Mouse (Mus musculus): ENCODE measurements at regions not wholly inside any gene's neighbourhood (a gene's known extent, or its start where the extent isn't known, plus 50 kb on each side); places are given as distances from the start of the nearest gene placed in this dataset.

DNA sequence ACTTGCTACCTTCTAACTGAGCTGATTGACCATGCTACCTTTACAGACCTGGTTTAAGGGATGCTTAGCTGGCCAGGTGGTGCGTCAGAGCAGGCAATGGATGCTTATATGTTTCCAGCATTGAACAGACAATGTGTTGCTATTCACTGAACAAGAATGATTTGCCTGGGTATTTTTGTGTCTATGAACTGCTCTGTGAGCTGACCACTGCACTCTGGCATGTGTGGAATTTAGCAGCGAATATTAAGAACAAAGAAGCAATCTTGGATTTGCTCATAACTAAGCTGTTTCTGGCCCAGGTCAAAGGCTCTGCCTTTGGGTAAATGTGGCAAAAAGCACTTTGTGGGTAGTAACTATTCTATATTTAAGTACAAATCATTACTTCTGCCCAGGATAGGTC, 58.3 kb upstream of the Ccdc39 start:
- DNase-seq: no peak

DNA sequence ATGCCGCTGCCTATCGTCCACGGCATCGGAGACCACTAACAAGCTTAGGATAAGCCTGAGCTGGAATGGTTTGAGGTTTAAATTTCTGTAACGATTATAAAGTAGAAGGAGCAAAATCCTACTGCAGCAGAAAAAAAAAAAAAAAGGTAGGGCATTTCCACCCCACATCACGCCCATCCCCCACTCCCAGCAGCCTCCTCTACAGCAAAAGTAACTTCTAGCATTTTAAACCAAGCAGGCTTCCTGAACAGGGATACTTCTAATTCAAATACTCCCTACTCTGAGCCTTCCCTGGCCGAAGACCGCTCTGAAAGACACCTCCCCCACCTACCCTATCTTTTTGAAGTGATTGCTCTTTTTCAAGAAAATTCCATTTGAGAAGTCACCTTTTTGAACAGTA, 59.2 kb upstream of the Ccdc39 start:
- no peak for DNase-seq

GRCm38 (mm10) chr3:33903816-33904215, 59.7 kb upstream of the Ccdc39 start:
- DNase-seq: no peak

DNA sequence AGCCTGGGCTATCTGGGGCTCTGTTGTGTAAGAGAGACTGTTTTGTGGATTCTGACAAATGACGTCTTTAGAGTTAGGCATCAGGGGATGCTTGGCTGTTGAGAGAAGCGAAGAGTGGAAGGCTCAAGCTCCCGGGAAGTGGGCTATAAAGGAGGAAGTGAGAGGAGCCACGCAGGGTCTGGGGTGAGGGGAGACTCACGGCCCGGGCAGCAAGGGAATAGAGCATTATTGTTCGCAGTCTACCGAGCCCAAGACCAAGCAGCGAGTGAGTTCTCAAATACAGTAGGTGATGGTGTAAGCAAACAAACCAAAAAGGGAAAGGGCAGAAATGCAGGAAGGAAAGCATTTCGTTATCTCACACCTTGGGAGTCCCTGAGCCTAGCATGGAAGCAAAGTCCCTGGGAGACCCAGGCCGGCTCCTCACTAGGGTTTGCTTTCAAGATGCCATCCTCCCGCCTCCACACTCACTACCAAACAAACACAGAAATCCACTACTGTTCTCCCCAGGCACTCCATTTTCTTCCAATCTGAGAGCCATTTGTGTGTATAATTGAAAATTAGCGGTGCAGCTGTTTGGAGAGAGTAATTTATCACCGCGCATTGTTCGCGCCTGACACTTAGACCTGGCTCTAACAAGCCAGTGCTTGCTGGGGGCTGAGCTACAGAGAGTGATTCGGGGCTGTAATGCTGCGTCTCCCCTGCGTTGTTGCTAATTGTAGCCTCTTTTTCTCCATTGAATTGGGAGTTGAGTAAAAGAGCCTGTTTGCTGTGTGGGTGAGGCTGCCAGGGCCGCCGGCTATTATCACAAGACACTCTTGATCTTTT, 61.0 kb upstream of the Ccdc39 start:
- no peak for DNase-seq

- DNase-seq: no peak
These were observed 61.5 kb upstream of the Ccdc39 start for GRCm38 (mm10) chr3:33905679-33906007.

DNA sequence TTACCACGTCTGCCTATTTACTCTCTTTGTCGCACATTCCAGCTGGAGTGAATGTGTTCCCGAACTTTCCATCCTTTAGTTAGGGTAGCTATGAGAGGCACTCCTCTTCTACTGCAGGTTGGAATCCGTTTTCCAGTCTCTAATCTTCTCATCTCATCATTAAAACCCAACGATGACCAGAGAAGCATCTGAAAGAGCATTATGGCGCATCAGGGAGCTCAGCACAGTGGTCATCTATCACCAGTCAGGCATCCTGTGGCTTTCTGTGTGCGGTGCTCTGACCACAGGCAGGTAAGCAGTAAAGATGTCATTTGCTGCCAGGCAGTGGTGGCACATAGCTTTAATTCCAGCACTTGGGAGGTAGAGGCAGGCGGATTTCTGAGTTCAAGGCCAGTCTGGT, 63.0 kb upstream of the Ccdc39 start:
- no peak for DNase-seq

GRCm38 (mm10) chr3:33911559-33911958, 67.4 kb upstream of the Ccdc39 start:
- no peak for DNase-seq

- peak; percentile 18 for DNase-seq
These were observed 69.4 kb upstream of the Ccdc39 start for GRCm38 (mm10) chr3:33913470-33913869.

DNA sequence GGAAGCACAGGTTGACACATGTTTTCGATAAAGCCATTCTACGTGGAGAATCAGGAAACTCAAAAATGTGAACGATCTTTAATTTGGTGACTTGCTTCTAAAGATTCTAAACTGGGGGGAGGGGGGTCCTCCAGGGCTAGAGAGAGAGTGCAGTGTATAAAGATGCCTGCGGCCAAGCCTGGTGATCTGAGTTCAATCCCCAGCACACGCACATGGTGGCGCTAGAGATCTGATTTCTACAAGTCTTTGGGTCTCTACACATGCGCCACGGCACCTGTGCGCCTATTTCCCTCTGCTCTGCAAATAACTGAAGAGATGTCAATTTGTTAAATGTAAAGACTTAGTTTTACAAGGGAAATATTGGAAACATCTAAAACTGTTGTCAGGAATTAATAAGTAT, 70.3 kb upstream of the Ccdc39 start:
- no peak for DNase-seq

GRCm38 (mm10) chr3:33915777-33916176, 71.7 kb upstream of the Ccdc39 start:
- no peak for DNase-seq

GRCm38 (mm10) chr3:33916318-33916717, 72.2 kb upstream of the Ccdc39 start:
- DNase-seq: no peak

GRCm38 (mm10) chr3:33916818-33917217, 72.7 kb upstream of the Ccdc39 start:
- DNase-seq: no peak

- peak; percentile 69 for DNase-seq
These were observed 74.7 kb upstream of the Ccdc39 start for GRCm38 (mm10) chr3:33918785-33919184.

DNA sequence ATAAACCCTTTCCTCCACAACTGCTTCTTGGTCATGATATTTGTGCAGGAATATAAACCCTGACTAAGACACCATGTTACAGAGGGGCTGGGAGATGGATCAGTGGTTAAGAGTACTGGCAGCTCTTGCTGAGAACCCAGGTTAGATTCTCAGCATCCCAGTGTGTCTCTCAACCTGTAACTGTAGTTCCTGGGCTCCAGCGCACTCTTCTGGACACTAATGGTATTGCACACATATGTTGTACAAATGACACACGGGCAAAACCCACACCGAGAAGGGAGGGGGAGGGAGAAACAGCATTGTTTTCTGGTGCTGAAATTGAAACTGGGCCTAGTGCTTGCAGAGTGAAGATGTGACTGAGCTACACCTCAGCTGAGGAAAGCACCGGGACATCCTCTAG, 81.0 kb upstream of the Ccdc39 start:
- DNase-seq: no peak

- no peak for DNase-seq
These were observed 64.7 kb upstream of the Fxr1 start for GRCm38 (mm10) chr3:33955064-33955463.

DNA sequence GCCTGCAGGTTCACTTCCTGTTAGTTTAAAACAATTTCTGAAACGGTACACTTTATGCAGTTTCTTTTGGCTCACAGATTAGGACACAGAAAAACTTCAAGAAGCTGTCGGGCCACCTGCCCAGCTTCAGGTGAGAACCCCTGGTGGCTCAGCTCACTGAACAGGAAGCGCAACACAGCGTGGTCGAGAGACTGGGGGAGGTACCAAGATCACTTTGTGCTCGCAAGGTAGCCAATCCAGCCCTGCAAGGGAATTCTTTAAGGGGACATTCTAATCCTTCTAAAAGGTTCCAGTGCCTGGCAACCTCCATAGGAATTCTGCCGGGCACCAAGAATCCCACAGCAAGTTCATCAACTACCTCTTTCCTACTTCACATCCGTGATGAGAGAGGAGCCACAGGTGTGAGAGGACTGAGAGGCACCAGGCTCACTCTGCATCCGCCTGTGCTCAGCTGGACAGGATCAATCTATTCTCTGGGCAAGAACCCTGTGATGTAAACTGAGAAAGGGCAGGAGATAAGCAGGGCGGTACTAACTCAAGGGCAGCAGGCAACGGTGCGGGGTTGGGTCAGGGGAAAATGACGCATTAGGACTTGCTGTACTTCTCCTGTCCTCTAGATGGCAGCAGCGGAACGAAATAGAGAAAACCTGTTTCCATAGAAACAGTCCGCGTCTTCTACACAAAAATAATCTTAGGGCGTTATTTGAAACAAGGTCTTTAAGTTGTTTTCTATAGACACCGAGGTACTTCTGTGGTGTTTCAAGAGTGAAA, 63.7 kb upstream of the Fxr1 start:
- DNase-seq: peak; percentile 80

DNA sequence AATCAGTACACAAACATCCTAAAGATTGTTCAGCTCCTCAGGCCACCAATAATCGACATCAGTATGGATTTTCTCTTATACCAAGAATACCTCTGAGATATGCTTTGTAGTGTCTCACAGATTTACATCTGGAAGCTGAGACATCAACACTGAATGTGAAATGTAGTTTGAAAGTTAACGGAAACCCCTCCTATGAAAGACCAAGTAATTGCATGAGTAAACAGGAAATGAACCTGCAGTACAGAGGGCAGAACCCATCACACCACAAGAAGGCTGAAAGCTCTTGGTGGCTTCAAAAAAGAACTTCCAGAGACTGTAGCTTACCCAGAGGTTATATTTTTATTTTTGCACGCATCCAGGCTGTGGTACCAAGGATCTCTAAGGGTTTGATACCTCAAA, 63.1 kb upstream of the Fxr1 start:
- DNase-seq: no peak

GRCm38 (mm10) chr3:33957676-33958075, 62.1 kb upstream of the Fxr1 start:
- no peak for DNase-seq

GRCm38 (mm10) chr3:33958216-33958615, 61.5 kb upstream of the Fxr1 start:
- DNase-seq: no peak

GRCm38 (mm10) chr3:33960211-33960610, 59.5 kb upstream of the Fxr1 start:
- DNase-seq: no peak

GRCm38 (mm10) chr3:33962938-33963337, 56.8 kb upstream of the Fxr1 start:
- no peak for DNase-seq

- DNase-seq: no peak
These were observed 52.6 kb upstream of the Fxr1 start for GRCm38 (mm10) chr3:33967184-33967583.

Measured in lung, postnatal 10 days (tissue).